Comparison of ENCODE assay signal across 24 mouse cellular contexts in genomic region chr4:70552120-70552519, GRCm38 (mm10). TPM values are rescaled to one million over a fixed set of nuclear protein-coding genes. Genes with fewer than 3 reads are reported as not detected.
A peak's percentile ranks its signal among the peaks of the same experiment; 100 is the strongest.
DNase-seq lines count a peak whose midpoint lies in the region; ATAC-seq and TF ChIP-seq lines count a peak whose summit lies in the region.
"Had no signal": no experiment of that assay in that cellular context is flagged by ENCODE, and none has a peak within 500 bp of the region (broad histone marks: within the 10 kb centered on the region; RNA-seq: fewer than 3 reads in every experiment).

No protein-coding gene starts in this region.

- H3K36me3 ChIP-seq in kidney, embryonic 14.5 days (ENCODE audit: control insufficient read depth, insufficient read depth, low read length): no peaks in the 10 kb centered on the region
- H3K36me3 ChIP-seq in kidney, embryonic 16.5 days (ENCODE audit: insufficient read depth, low read length): no peaks in the 10 kb centered on the region
- H3K36me3 ChIP-seq in CH12.LX (replicated peaks in 1 of 2; ENCODE audit: control insufficient read depth in 1 of 2, insufficient read depth in 1 of 2, low read length in 1 of 2): no peaks in the 10 kb centered on the region
- H3K36me3 ChIP-seq: embryonic facial prominence, embryonic 13.5 days; embryonic facial prominence, embryonic 15.5 days; forebrain, embryonic 10.5 days; forebrain, embryonic 12.5 days had no signal

- no peaks in the 10 kb centered on the region for H3K9me3 ChIP-seq in kidney, embryonic 14.5 days (ENCODE audit: control insufficient read depth, low read length)
- no peaks in the 10 kb centered on the region for H3K9me3 ChIP-seq in kidney, embryonic 16.5 days (ENCODE audit: low read length)
- no peaks in the 10 kb centered on the region for H3K9me3 ChIP-seq in CH12.LX (replicated peaks; ENCODE audit: low read length)
- H3K9me3 ChIP-seq: embryonic facial prominence, embryonic 13.5 days; embryonic facial prominence, embryonic 15.5 days; forebrain, embryonic 10.5 days; forebrain, embryonic 12.5 days had no signal

- WGBS in kidney, embryonic 14.5 days: 43% methylated on average over 4 of the region's 4 CpGs
- 33% methylated on average over 4 of the region's 4 CpGs for WGBS in kidney, embryonic 16.5 days

- peak; percentile 68; the same call in 1 of the 2 replicates for ATAC-seq in kidney, embryonic 14.5 days (ENCODE audit: low FRiP score, low TSS enrichment)
- peak; percentile 74 for ATAC-seq in kidney, embryonic 16.5 days (ENCODE audit: low FRiP score, low TSS enrichment)
- ATAC-seq: CD4-positive, CD25-positive, alpha-beta regulatory T cell, adult 4 months; forebrain, embryonic 14.5 days; forebrain, embryonic 16.5 days had no signal

- no peak for DNase-seq in kidney, adult 8-10 months
- DNase-seq in kidney, postnatal 14 days: no peak
- DNase-seq in CH12.LX (ENCODE audit: extremely low read depth): peak; percentile 10
- DNase-seq: adrenal gland, adult 2 months; adrenal gland, postnatal 10 days; adrenal gland, postnatal 25 days; B cell, adult 2 months; cerebellum, adult 11 months; cerebellum, adult 18-20 months; cerebellum, adult 8-10 months; cerebellum, adult 9-11 months; cerebellum, postnatal 14 days; cerebellum, postnatal 36 days; embryo, embryonic 11 days had no signal

- no peak overlapping the region for H3K4me2 ChIP-seq in kidney, embryonic 14.5 days (replicated peaks; ENCODE audit: low read depth, low read length)
- H3K4me2 ChIP-seq in kidney, embryonic 16.5 days (replicated peaks; ENCODE audit: low read depth, low read length): no peak overlapping the region
- H3K4me2 ChIP-seq in CH12.LX (ENCODE audit: insufficient read depth, low read depth, poor library complexity, severe bottlenecking): no peak overlapping the region
- H3K4me2 ChIP-seq: embryonic facial prominence, embryonic 13.5 days; embryonic facial prominence, embryonic 15.5 days; forebrain, embryonic 12.5 days had no signal

- in situ Hi-C loops in CH12.LX (cut with MboI; ENCODE audit: low pct_ligation_motif_present, low pct_unique_long_range_greater_than_20kb, low sequenced_read_pairs): no loop called here

- TF ChIP-seq RAD21 in CH12.LX (IDR thresholded peaks at IDR 0.05; ENCODE audit: low read depth, low read length): no peak

- dilution Hi-C loops in CH12.LX (cut with MboI; ENCODE audit: extremely low pct_ligation_motif_present, extremely low pct_unique_long_range_greater_than_20kb, low sequenced_read_pairs): no loop called here

- no peaks in the 10 kb centered on the region for H3K27me3 ChIP-seq in kidney, embryonic 14.5 days (ENCODE audit: control insufficient read depth, insufficient read depth, low read length)
- no peaks in the 10 kb centered on the region for H3K27me3 ChIP-seq in kidney, embryonic 16.5 days (ENCODE audit: insufficient read depth, low read length)
- no peaks in the 10 kb centered on the region for H3K27me3 ChIP-seq in CH12.LX (replicated peaks)
- H3K27me3 ChIP-seq: embryonic facial prominence, embryonic 13.5 days; embryonic facial prominence, embryonic 15.5 days; forebrain, embryonic 12.5 days had no signal

- no peak for TF ChIP-seq POLR2A in CH12.LX (IDR thresholded peaks at IDR 0.05; ENCODE audit: low read depth, low read length)

- H3K4me1 ChIP-seq in kidney, embryonic 14.5 days (ENCODE audit: control insufficient read depth, insufficient read depth, low read length): 0 out of 2 replicates have a peak, but pooled peaks cover 4% of the 10 kb centered on the region
- peaks cover 14% of the 10 kb centered on the region; the same call in 1 of the 2 replicates for H3K4me1 ChIP-seq in kidney, embryonic 16.5 days (ENCODE audit: insufficient read depth, low read length)
- peaks cover 0 to 16% of the 10 kb centered on the region in 2 experiments; a peak in 2 of 4 replicates for H3K4me1 ChIP-seq in CH12.LX (ENCODE audit: control insufficient read depth in 1 of 2, insufficient read depth in 2 of 2)
- H3K4me1 ChIP-seq: embryonic facial prominence, embryonic 13.5 days; embryonic facial prominence, embryonic 15.5 days; forebrain, embryonic 12.5 days had no signal

- H3K27ac ChIP-seq in kidney, embryonic 14.5 days (ENCODE audit: low read depth, low read length): no peak overlapping the region
- H3K27ac ChIP-seq in kidney, embryonic 16.5 days (ENCODE audit: low read length): peak overlapping the region; percentile 43; the same call in 1 of the 2 replicates
- no peak overlapping the region for H3K27ac ChIP-seq in CH12.LX (ENCODE audit: insufficient read depth, low read depth)
- H3K27ac ChIP-seq: embryonic facial prominence, embryonic 13.5 days; embryonic facial prominence, embryonic 15.5 days; forebrain, embryonic 10.5 days; forebrain, embryonic 12.5 days had no signal

- H3K9ac ChIP-seq in kidney, embryonic 14.5 days (ENCODE audit: low read depth, low read length): no peak overlapping the region
- no peak overlapping the region for H3K9ac ChIP-seq in kidney, embryonic 16.5 days (replicated peaks; ENCODE audit: low read length)
- no peak overlapping the region for H3K9ac ChIP-seq in CH12.LX (ENCODE audit: insufficient read depth, low read depth)
- H3K9ac ChIP-seq: embryonic facial prominence, embryonic 13.5 days; embryonic facial prominence, embryonic 15.5 days; forebrain, embryonic 12.5 days had no signal

- H3K4me3 ChIP-seq in kidney, embryonic 14.5 days (ENCODE audit: low read length): no peak overlapping the region
- no peak overlapping the region for H3K4me3 ChIP-seq in kidney, embryonic 16.5 days (ENCODE audit: low read length)
- H3K4me3 ChIP-seq in CH12.LX (replicated peaks in 1 of 3; ENCODE audit: low read depth in 2 of 3, low read length in 2 of 3, poor library complexity in 1 of 3): no peak overlapping the region
- H3K4me3 ChIP-seq: embryonic facial prominence, embryonic 13.5 days; embryonic facial prominence, embryonic 15.5 days; erythroblast, embryonic 14.5 days; forebrain, embryonic 10.5 days; forebrain, embryonic 12.5 days had no signal

- no peak for TF ChIP-seq CTCF in CH12.LX (conservative IDR thresholded peaks at IDR 0.05 in 1 of 2, IDR thresholded peaks at IDR 0.05 in 1 of 2; ENCODE audit: low read depth in 2 of 2, low read length in 2 of 2)

- no peak for TF ChIP-seq EP300 in CH12.LX (IDR thresholded peaks at IDR 0.05; ENCODE audit: low read length)

- H3K79me2 ChIP-seq in CH12.LX (replicated peaks; ENCODE audit: control insufficient read depth, extremely low read depth, insufficient read depth, poor library complexity, severe bottlenecking): no peaks in the 10 kb centered on the region

TF ChIP-seq in CH12.LX, 34 proteins besides CTCF, POLR2A, EP300 and RAD21:
- TF ChIP-seq E2F4 (IDR thresholded peaks at IDR 0.05; ENCODE audit: insufficient replicate concordance, low read depth, low read length): no peak
- no peak for TF ChIP-seq TCF12 (IDR thresholded peaks at IDR 0.05; ENCODE audit: low read depth, low read length)

RNA-seq across cellular contexts. Expression of gene Megf9, which starts 17.3 kb away (rescaled TPM):
- 13.9 and 21.1 TPM in 2 replicates for polyA plus RNA-seq in kidney, embryonic 14.5 days (2014; fragmentation: Nextera tagmentation; extraction: Ambion mirVana)
- polyA plus RNA-seq in kidney, embryonic 16.5 days (2015; fragmentation: Nextera tagmentation; extraction: Ambion mirVana): 11.9 and 13.7 TPM in 2 replicates
- total RNA-seq in CH12.LX (2012; rRNA removed) (not detected in 2 replicates), CH12.LX (2014; rRNA removed) (not detected in 2 replicates)
- not detected in 2 replicates for polyA plus RNA-seq in CH12.LX (2012; ENCODE audit: insufficient read length, low read depth)

Comparison
In these comparisons a context has a peak if more than half of its experiments do, and no peak if none do; other contexts are left out.
1. RNA of gene Megf9, which starts 17.3 kb away (polyA plus RNA-seq): 13.9 to 21.1 TPM in kidney, embryonic 14.5 days and 11.9 to 13.7 TPM in kidney, embryonic 16.5 days; not detected in CH12.LX; every median in the first group is over 10 times any median in the second.